Comparison of ENCODE assay signal across 8 mouse cellular contexts in genomic region chr16:93605553-93605952, GRCm38 (mm10). TPM values are rescaled to one million over a fixed set of nuclear protein-coding genes. Genes with fewer than 3 reads are reported as not detected.
DNase-seq lines count a peak whose midpoint lies in the region; ATAC-seq and TF ChIP-seq lines count a peak whose summit lies in the region.

TSS of gene Cbr1 (plus strand) at chr16:93605853.

- no peak within 1 kb of the TSS; the same call in 1 of the 2 replicates for H3K27ac ChIP-seq in left cerebral cortex, adult 2 months
- H3K27ac ChIP-seq in intestine, embryonic 14.5 days (ENCODE audit: low read depth) = no peak within 1 kb of the TSS
- no peak within 1 kb of the TSS for H3K27ac ChIP-seq in midbrain, embryonic 10.5 days (replicated peaks)

- H3K9me3 ChIP-seq in intestine, embryonic 14.5 days (ENCODE audit: control insufficient read depth, low read length) = no peaks in the 10 kb centered on the region
- H3K9me3 ChIP-seq in midbrain, embryonic 10.5 days (replicated peaks) = no peaks in the 10 kb centered on the region

- H3K9ac ChIP-seq in intestine, embryonic 14.5 days (ENCODE audit: low read length) = no peak within 1 kb of the TSS

- H3K27me3 ChIP-seq in intestine, embryonic 14.5 days (replicated peaks; ENCODE audit: control insufficient read depth, insufficient read depth, low read length) = no peaks in the 10 kb centered on the region
- H3K27me3 ChIP-seq in midbrain, embryonic 10.5 days (ENCODE audit: low read depth, poor library complexity, severe bottlenecking) = peaks cover 6% of the 10 kb centered on the region

- no peak for ATAC-seq in intestine, embryonic 14.5 days (replicated peaks; ENCODE audit: low FRiP score, low TSS enrichment, low read depth)

- H3K4me3 ChIP-seq in left cerebral cortex, adult 2 months = no peak within 1 kb of the TSS
- peak within 1 kb of the TSS; percentile 66 for H3K4me3 ChIP-seq in intestine, embryonic 14.5 days (ENCODE audit: low read depth, low read length)
- H3K4me3 ChIP-seq in midbrain, embryonic 10.5 days = peak within 1 kb of the TSS; percentile 57

- H3K4me1 ChIP-seq in intestine, embryonic 14.5 days (replicated peaks; ENCODE audit: control insufficient read depth, insufficient read depth, low read length) = peaks cover 18% of the 10 kb centered on the region
- H3K4me1 ChIP-seq in midbrain, embryonic 10.5 days = peaks cover 43% of the 10 kb centered on the region

- 0 out of 2 replicates have a peak, but pooled peaks cover under 1% of the 10 kb centered on the region for H3K36me3 ChIP-seq in intestine, embryonic 14.5 days (ENCODE audit: control insufficient read depth, insufficient read depth, low read length)
- H3K36me3 ChIP-seq in midbrain, embryonic 10.5 days = peaks cover 13% of the 10 kb centered on the region

- H3K4me2 ChIP-seq in intestine, embryonic 14.5 days (ENCODE audit: low read length) = peak within 1 kb of the TSS; percentile 95

- intact Hi-C loops in left cerebral cortex, adult 2 months (cut with DNase I) = loop anchor here (10.0 kb wide), 1 partner anchor 159 kb away; no protein-coding TSS in a partner anchor

- WGBS in intestine, embryonic 14.5 days = 65% methylated on average over 4 of the region's 4 CpGs
- 74% methylated on average over 4 of the region's 4 CpGs for WGBS in midbrain, embryonic 10.5 days

- TF ChIP-seq CTCF in left cerebral cortex, adult 2 months (IDR thresholded peaks at IDR 0.05) = no peak

- DNase-seq in left cerebral cortex, adult 2 months (ENCODE audit: extremely low spot score in 1 of 2, low spot score in 2 of 2) = no peak
- DNase-seq in left cerebral cortex, adult 11 months (ENCODE audit: low spot score) = no peak
- no peak for DNase-seq in adrenal gland, postnatal 14 days
- DNase-seq in gastrocnemius, postnatal 25 days = no peak
- no peak for DNase-seq in intestine, embryonic 14.5 days (ENCODE audit: low spot score)
- no peak for DNase-seq in midbrain, embryonic 10.5 days (ENCODE audit: low spot score)
- DNase-seq in yolk sac, embryonic 10.5 days (ENCODE audit: low spot score) = no peak
- no peak for DNase-seq in kidney, postnatal 36 days

RNA-seq across cellular contexts. Expression of gene Cbr1, which starts in this region (rescaled TPM):
- 10 to 100 TPM; 65.2 to 67.1 TPM for total RNA-seq in left cerebral cortex, adult 2 months (2021)
- total RNA-seq in adrenal gland, postnatal 14 days (2021) = 128 and 147 TPM in 2 replicates
- 10 to 100 TPM; 19.2 to 21.6 TPM for total RNA-seq in gastrocnemius, postnatal 25 days (2021)
- polyA plus RNA-seq in intestine, embryonic 14.5 days (2014; fragmentation: Nextera tagmentation; extraction: Ambion mirVana) = 84.7 and 92.5 TPM in 2 replicates
- polyA plus RNA-seq in midbrain, embryonic 10.5 days (2016; fragmentation: Nextera tagmentation; extraction: Ambion mirVana) = 82.1 and 84.6 TPM in 2 replicates
